9 mouse cellular contexts compared by ENCODE assay signal in the genomic region with DNA sequence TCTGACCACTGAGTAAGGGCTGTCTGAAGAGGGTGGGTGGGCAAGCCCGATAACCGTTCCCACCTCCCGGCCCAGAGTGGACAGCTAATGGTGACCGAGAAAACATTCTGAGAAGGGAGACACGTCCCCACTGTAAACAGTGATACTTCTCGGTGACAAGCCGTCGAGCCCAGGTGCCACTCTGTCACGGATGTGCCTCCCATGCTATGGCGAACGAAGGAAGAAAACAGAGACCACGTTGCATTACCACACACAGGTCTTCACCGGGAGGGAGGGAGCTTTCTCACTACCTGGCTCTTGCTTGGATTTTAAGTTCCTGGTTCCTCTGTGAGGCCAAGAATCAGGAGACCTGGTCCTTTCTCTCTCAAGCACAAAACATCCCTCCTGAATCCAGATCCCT. TPM values are rescaled to one million over a fixed set of nuclear protein-coding genes. Genes with fewer than 3 reads are reported as not detected.
DNase-seq lines count a peak whose midpoint lies in the region; ATAC-seq and TF ChIP-seq lines count a peak whose summit lies in the region.
"Had no signal": no experiment of that assay in that cellular context is flagged by ENCODE, and none has a peak within 500 bp of the region (broad histone marks: within the 10 kb centered on the region; RNA-seq: fewer than 3 reads in every experiment).

No protein-coding gene starts in this region.

- 74% methylated on average over 13 of the region's 13 CpGs for WGBS in hindbrain, embryonic 12.5 days
- WGBS in hindbrain, postnatal 0 days, result 79% methylated on average over 13 of the region's 13 CpGs
- WGBS in liver, embryonic 12.5 days (ENCODE audit: insufficient replicate concordance), result 27% methylated on average over 13 of the region's 13 CpGs

- peak overlapping the region; percentile 11; the same call in 1 of the 2 replicates for H3K4me2 ChIP-seq in hindbrain, embryonic 12.5 days (replicated peaks)
- H3K4me2 ChIP-seq in hindbrain, postnatal 0 days (ENCODE audit: low read depth, low read length), result no peak overlapping the region
- H3K4me2 ChIP-seq in liver, embryonic 12.5 days, result peak overlapping the region; percentile 98
- H3K4me2 ChIP-seq: forebrain, embryonic 15.5 days had no signal

- H3K9ac ChIP-seq in hindbrain, embryonic 12.5 days, result no peak overlapping the region
- H3K9ac ChIP-seq in hindbrain, postnatal 0 days (replicated peaks; ENCODE audit: low read length), result no peak overlapping the region
- H3K9ac ChIP-seq in MEL (ENCODE audit: control insufficient read depth, low read depth, low read length, poor library complexity, severe bottlenecking), result peak overlapping the region; percentile 4
- peak overlapping the region; percentile 99 for H3K9ac ChIP-seq in liver, embryonic 12.5 days
- H3K9ac ChIP-seq: forebrain, embryonic 15.5 days had no signal

- no peak for DNase-seq in hindbrain, postnatal 0 days (ENCODE audit: low spot score)
- peak; percentile 45 for DNase-seq in CD4-positive helper T cell, adult 2 months (ENCODE audit: low read depth, low spot score)
- no peak for DNase-seq in MEL (ENCODE audit: low read depth, low spot score)
- DNase-seq in frontal cortex, postnatal 25 days (ENCODE audit: low spot score in 2 of 2), result no peak
- no peak for DNase-seq in left cerebral cortex, adult 9 months (ENCODE audit: low spot score in 2 of 2)
- DNase-seq in Muller cell, postnatal 12 days (ENCODE audit: inconsistent ontology term), result no peak

- no peak for TF ChIP-seq EP300 in MEL (IDR thresholded peaks at IDR 0.05; ENCODE audit: low read depth in 1 of 2, low read length in 2 of 2)

- peaks cover 34% of the 10 kb centered on the region for H3K27me3 ChIP-seq in hindbrain, embryonic 12.5 days
- no peaks in the 10 kb centered on the region for H3K27me3 ChIP-seq in hindbrain, postnatal 0 days (ENCODE audit: insufficient read depth, low read length)
- H3K27me3 ChIP-seq in MEL (ENCODE audit: control insufficient read depth in 1 of 2, insufficient read depth in 2 of 2, low read length in 2 of 2), result no peaks in the 10 kb centered on the region
- H3K27me3 ChIP-seq in liver, embryonic 12.5 days (replicated peaks), result no peaks in the 10 kb centered on the region

- peaks cover 27% of the 10 kb centered on the region for H3K4me1 ChIP-seq in hindbrain, embryonic 12.5 days
- peaks cover 4% of the 10 kb centered on the region; the same call in 1 of the 2 replicates for H3K4me1 ChIP-seq in hindbrain, postnatal 0 days (ENCODE audit: insufficient read depth, low read length)
- peaks cover 0 to 27% of the 10 kb centered on the region in 2 experiments; a peak in 3 of 4 replicates for H3K4me1 ChIP-seq in MEL (ENCODE audit: control insufficient read depth in 1 of 2, insufficient read depth in 2 of 2, low read length in 2 of 2)
- peaks cover 77% of the 10 kb centered on the region for H3K4me1 ChIP-seq in liver, embryonic 12.5 days

- H3K27ac ChIP-seq in hindbrain, embryonic 12.5 days, result 0 out of 2 replicates have a peak overlapping the region, but pooled peaks have one; percentile 8
- H3K27ac ChIP-seq in hindbrain, postnatal 0 days, result no peak overlapping the region
- peak overlapping the region; percentile 63 for H3K27ac ChIP-seq in MEL (ENCODE audit: control insufficient read depth, low read depth, low read length)
- peak overlapping the region; percentile 98 for H3K27ac ChIP-seq in liver, embryonic 12.5 days
- H3K27ac ChIP-seq: forebrain, embryonic 15.5 days had no signal

- no peak for TF ChIP-seq CTCF in hindbrain, postnatal 0 days (IDR thresholded peaks at IDR 0.05; ENCODE audit: low read depth)
- no peak for TF ChIP-seq CTCF in MEL (IDR thresholded peaks at IDR 0.05 in 2 of 3, conservative IDR thresholded peaks at IDR 0.05 in 1 of 3; ENCODE audit: control insufficient read depth in 1 of 3, insufficient read depth in 1 of 3, low read depth in 2 of 3, low read length in 3 of 3, poor library complexity in 1 of 3, severe bottlenecking in 1 of 3)

- no peak for TF ChIP-seq POLR2A in MEL (IDR thresholded peaks at IDR 0.05; ENCODE audit: control insufficient read depth in 1 of 2, insufficient read depth in 1 of 2, low read depth in 1 of 2, low read length in 2 of 2, poor library complexity in 1 of 2)

- no peak for TF ChIP-seq RAD21 in MEL (IDR thresholded peaks at IDR 0.05; ENCODE audit: low read depth, low read length)

- ATAC-seq in hindbrain, embryonic 12.5 days (ENCODE audit: low FRiP score), result no peak
- ATAC-seq in hindbrain, postnatal 0 days, result no peak
- no peak for ATAC-seq in liver, embryonic 12.5 days
- ATAC-seq: forebrain, embryonic 15.5 days had no signal

- H3K9me3 ChIP-seq in hindbrain, embryonic 12.5 days (replicated peaks), result no peaks in the 10 kb centered on the region
- H3K9me3 ChIP-seq in hindbrain, postnatal 0 days (ENCODE audit: low read length), result no peaks in the 10 kb centered on the region
- H3K9me3 ChIP-seq in MEL (replicated peaks; ENCODE audit: insufficient read depth, low read length), result no peaks in the 10 kb centered on the region
- H3K9me3 ChIP-seq in liver, embryonic 12.5 days (replicated peaks), result no peaks in the 10 kb centered on the region
- H3K9me3 ChIP-seq: forebrain, embryonic 15.5 days had no signal

- no peak overlapping the region for H3K4me3 ChIP-seq in hindbrain, embryonic 12.5 days
- H3K4me3 ChIP-seq in hindbrain, postnatal 0 days (ENCODE audit: low read length), result no peak overlapping the region
- peak overlapping the region in 1 of 2 experiments; percentile 8; a peak in 3 of 4 replicates for H3K4me3 ChIP-seq in MEL (ENCODE audit: control insufficient read depth in 1 of 2, insufficient read depth in 1 of 2, low read depth in 2 of 2, low read length in 2 of 2)
- peak overlapping the region; percentile 93 for H3K4me3 ChIP-seq in liver, embryonic 12.5 days
- H3K4me3 ChIP-seq: forebrain, embryonic 15.5 days had no signal

- H3K36me3 ChIP-seq in hindbrain, embryonic 12.5 days, result no peaks in the 10 kb centered on the region
- H3K36me3 ChIP-seq in hindbrain, postnatal 0 days (ENCODE audit: insufficient read depth, low read length), result no peaks in the 10 kb centered on the region
- H3K36me3 ChIP-seq in MEL (ENCODE audit: control insufficient read depth in 1 of 2, insufficient read depth in 2 of 2, low read length in 2 of 2), result peaks cover 3 to 27% of the 10 kb centered on the region in 2 experiments; a peak in 2 of 4 replicates
- peaks cover 33% of the 10 kb centered on the region for H3K36me3 ChIP-seq in liver, embryonic 12.5 days
- H3K36me3 ChIP-seq: forebrain, embryonic 15.5 days had no signal

- peaks cover 74% of the 10 kb centered on the region for H3K79me2 ChIP-seq in MEL (ENCODE audit: control insufficient read depth, insufficient read depth, low read length, poor library complexity)

TF ChIP-seq in MEL, 35 proteins besides CTCF, POLR2A, EP300 and RAD21:
- TF ChIP-seq CHD2 (IDR thresholded peaks at IDR 0.05; ENCODE audit: low read length) (no peak), MAZ (IDR thresholded peaks at IDR 0.05; ENCODE audit: low read depth, low read length) (no peak), NRF1 (IDR thresholded peaks at IDR 0.05; ENCODE audit: insufficient read depth, low read depth, low read length, poor library complexity, severe bottlenecking) (no peak), TCF12 (IDR thresholded peaks at IDR 0.05; ENCODE audit: low read depth, low read length) (no peak), NELFE (IDR thresholded peaks at IDR 0.05; ENCODE audit: low read depth, low read length) (no peak), JUND (IDR thresholded peaks at IDR 0.05; ENCODE audit: low read depth, low read length) (no peak), ZC3H11A (IDR thresholded peaks at IDR 0.05; ENCODE audit: low read depth, low read length) (no peak), MXI1 (IDR thresholded peaks at IDR 0.05; ENCODE audit: low read depth, low read length) (0 out of 2 replicates have a peak, but pooled peaks have one; percentile 34), POLR2AphosphoS2 (IDR thresholded peaks at IDR 0.05; ENCODE audit: low read length) (peak; percentile 2; the same call in 1 of the 2 replicates), UBTF (IDR thresholded peaks at IDR 0.05; ENCODE audit: borderline replicate concordance, insufficient read depth, low read depth, low read length) (no peak)

RNA-seq across cellular contexts. Expression of gene Piezo1, which starts 2.8 kb away (rescaled TPM):
- 8.9 TPM in 2 replicates for polyA plus RNA-seq in hindbrain, embryonic 12.5 days (2016; fragmentation: Nextera tagmentation; extraction: Ambion mirVana)
- total RNA-seq in hindbrain, postnatal 0 days (2014; rRNA removed), result 10.0 and 17.5 TPM in 2 replicates
- polyA plus RNA-seq in hindbrain, postnatal 0 days (2015; fragmentation: Nextera tagmentation; extraction: Ambion mirVana), result 1.2 and 1.3 TPM in 2 replicates
- total RNA-seq in MEL (2012; rRNA removed), result 144 and 155 TPM in 2 replicates
- 100 to 1,000 TPM in 1 of 2 experiments, 10 to 100 TPM in 1; 35.1 to 223 TPM for polyA plus RNA-seq in MEL (2012; ENCODE audit: insufficient read depth in 1 of 2, insufficient read length in 2 of 2, low read depth in 1 of 2, low replicate concordance in 2 of 2, missing spikeins in 1 of 2)
- polyA plus RNA-seq in liver, embryonic 12.5 days (2016; fragmentation: Nextera tagmentation; extraction: Ambion mirVana), result 21.7 and 24.4 TPM in 2 replicates

RNA-seq across cellular contexts. Expression of gene Cdt1, which starts 19.5 kb away (rescaled TPM):
- polyA plus RNA-seq in hindbrain, embryonic 12.5 days (2016; fragmentation: Nextera tagmentation; extraction: Ambion mirVana), result 22.7 and 23.9 TPM in 2 replicates
- 24.9 and 26.3 TPM in 2 replicates for total RNA-seq in hindbrain, postnatal 0 days (2014; rRNA removed)
- 10.7 and 11.7 TPM in 2 replicates for polyA plus RNA-seq in hindbrain, postnatal 0 days (2015; fragmentation: Nextera tagmentation; extraction: Ambion mirVana)
- 64.3 and 74.6 TPM in 2 replicates for total RNA-seq in MEL (2012; rRNA removed)
- 10 to 100 TPM in 1 of 2 experiments, not detected in 1; 84.5 TPM for polyA plus RNA-seq in MEL (2012; ENCODE audit: insufficient read depth in 1 of 2, insufficient read length in 2 of 2, low read depth in 1 of 2, low replicate concordance in 2 of 2, missing spikeins in 1 of 2)
- polyA plus RNA-seq in liver, embryonic 12.5 days (2016; fragmentation: Nextera tagmentation; extraction: Ambion mirVana), result 65.7 and 66.8 TPM in 2 replicates

RNA-seq across cellular contexts. Expression of gene Aprt, which starts 28.4 kb away (rescaled TPM):
- polyA plus RNA-seq in hindbrain, embryonic 12.5 days (2016; fragmentation: Nextera tagmentation; extraction: Ambion mirVana), result 160 and 185 TPM in 2 replicates
- total RNA-seq in hindbrain, postnatal 0 days (2014; rRNA removed), result 113 and 123 TPM in 2 replicates
- 183 and 189 TPM in 2 replicates for polyA plus RNA-seq in hindbrain, postnatal 0 days (2015; fragmentation: Nextera tagmentation; extraction: Ambion mirVana)
- 239 and 243 TPM in 2 replicates for total RNA-seq in MEL (2012; rRNA removed)
- polyA plus RNA-seq in MEL (2012; ENCODE audit: insufficient read depth in 1 of 2, insufficient read length in 2 of 2, low read depth in 1 of 2, low replicate concordance in 2 of 2, missing spikeins in 1 of 2), result 100 to 1,000 TPM in 1 of 2 experiments, not detected in 1; 287 TPM
- 226 and 253 TPM in 2 replicates for polyA plus RNA-seq in liver, embryonic 12.5 days (2016; fragmentation: Nextera tagmentation; extraction: Ambion mirVana)

Comparison
In these comparisons a context has a peak if more than half of its experiments do, and no peak if none do; other contexts are left out.
1. H3K9ac ChIP-seq: peak in MEL (single experiment) and liver, embryonic 12.5 days (single experiment); none in hindbrain, embryonic 12.5 days (single experiment) and hindbrain, postnatal 0 days (single experiment).